Mouse (Mus musculus): ENCODE measurements at regions not wholly inside any gene's neighbourhood (a gene's known extent, or its start where the extent isn't known, plus 50 kb on each side); places are given as distances from the start of the nearest gene placed in this dataset.
A peak's percentile ranks its signal among the peaks of the same experiment; 100 is the strongest.

GRCm38 (mm10) chrX:166661043-166661718 is 75.7 kb upstream of the Egfl6 start:
- WGBS: 23% methylated on average over 16 of the region's 16 CpGs
- peak overlapping the region; percentile 24 for H3K4me3 ChIP-seq
- peaks cover 44% of the 10 kb centered on the region for H3K27me3 ChIP-seq
- peak; percentile 56; the same call in 1 of the 2 replicates for ATAC-seq (ENCODE audit: insufficient number of reproducible peaks, insufficient read depth, low FRiP score, low TSS enrichment, low read depth)
- H3K36me3 ChIP-seq: no peaks in the 10 kb centered on the region
- H3K9me3 ChIP-seq: no peaks in the 10 kb centered on the region
- H3K4me2 ChIP-seq: peak overlapping the region; percentile 50
- peak overlapping the region; percentile 46 for H3K9ac ChIP-seq
- no peaks in the 10 kb centered on the region for H3K4me1 ChIP-seq
- peak overlapping the region; percentile 87 for H3K27ac ChIP-seq

- Histone ChIP-seq H3K27ac (no peak overlapping the region), H3K4me2 (peak overlapping the region; percentile 50; the same call in 1 of the 2 replicates), H3K27me3 (peaks cover 43% of the 10 kb centered on the region), H3K4me3 (no peak overlapping the region), H3K9ac (no peak overlapping the region), H3K4me1 (no peaks in the 10 kb centered on the region), H3K36me3 (no peaks in the 10 kb centered on the region), H3K9me3 (no peaks in the 10 kb centered on the region)
- 32% methylated on average over 6 of the region's 6 CpGs for WGBS
- ATAC-seq (ENCODE audit: insufficient number of reproducible peaks, insufficient read depth, low FRiP score, low TSS enrichment, low read depth): no peak
Measured at GRCm38 (mm10) chrX:166660715-166661042, 75.2 kb upstream of the Egfl6 start.

- peaks cover 30% of the 10 kb centered on the region for H3K27me3 ChIP-seq
- H3K4me2 ChIP-seq: no peak overlapping the region
- WGBS: 69% methylated on average over 3 of the region's 3 CpGs
Measured at GRCm38 (mm10) chrX:166652400-166652799, 66.9 kb upstream of the Egfl6 start.

GRCm38 (mm10) chrX:166645713-166646112 is 60.2 kb upstream of the Egfl6 start:
- Histone ChIP-seq H3K36me3 (no peaks in the 10 kb centered on the region), H3K27ac (no peak overlapping the region), H3K4me3 (no peak overlapping the region), H3K9me3 (no peaks in the 10 kb centered on the region), H3K4me2 (peak overlapping the region; percentile 22; the same call in 1 of the 2 replicates), H3K9ac (no peak overlapping the region), H3K27me3 (peaks cover 6% of the 10 kb centered on the region), H3K4me1 (no peaks in the 10 kb centered on the region)
- no peak for ATAC-seq (ENCODE audit: insufficient number of reproducible peaks, insufficient read depth, low FRiP score, low TSS enrichment, low read depth)
- 52% methylated on average over 7 of the region's 7 CpGs for WGBS

More at GRCm38 (mm10) chrX:166652400-166652799, 66.9 kb upstream of the Egfl6 start:
- no peak overlapping the region for H3K9ac ChIP-seq
- ATAC-seq (ENCODE audit: insufficient number of reproducible peaks, insufficient read depth, low FRiP score, low TSS enrichment, low read depth): no peak
- no peaks in the 10 kb centered on the region for H3K9me3 ChIP-seq
- H3K4me1 ChIP-seq: no peaks in the 10 kb centered on the region
- no peak overlapping the region for H3K27ac ChIP-seq
- no peak overlapping the region for H3K4me3 ChIP-seq
- H3K36me3 ChIP-seq: no peaks in the 10 kb centered on the region

GRCm38 (mm10) chrX:166641256-166641655 is 55.7 kb upstream of the Egfl6 start:
- Histone ChIP-seq H3K4me2 (no peak overlapping the region), H3K4me3 (no peak overlapping the region), H3K27ac (no peak overlapping the region), H3K4me1 (no peaks in the 10 kb centered on the region), H3K27me3 (peaks cover 17% of the 10 kb centered on the region), H3K9me3 (no peaks in the 10 kb centered on the region), H3K9ac (no peak overlapping the region), H3K36me3 (no peaks in the 10 kb centered on the region)
- 48% methylated on average over 3 of the region's 3 CpGs for WGBS
- ATAC-seq (ENCODE audit: insufficient number of reproducible peaks, insufficient read depth, low FRiP score, low TSS enrichment, low read depth): no peak

- no peak overlapping the region for H3K9ac ChIP-seq
- no peak overlapping the region for H3K4me3 ChIP-seq
- H3K9me3 ChIP-seq: no peaks in the 10 kb centered on the region
- H3K4me2 ChIP-seq: no peak overlapping the region
- H3K36me3 ChIP-seq: no peaks in the 10 kb centered on the region
- WGBS: 55% methylated on average over 1 of the region's 1 CpGs
- H3K27ac ChIP-seq: no peak overlapping the region
- peaks cover 13% of the 10 kb centered on the region; the same call in 1 of the 2 replicates for H3K27me3 ChIP-seq
- H3K4me1 ChIP-seq: no peaks in the 10 kb centered on the region
- ATAC-seq (ENCODE audit: insufficient number of reproducible peaks, insufficient read depth, low FRiP score, low TSS enrichment, low read depth): no peak
Measured at GRCm38 (mm10) chrX:166640258-166640657, 54.7 kb upstream of the Egfl6 start.

Measured in embryonic facial prominence, embryonic 13.5 days (tissue).